Mouse (Mus musculus): ENCODE results near the gene Tbc1d17.

Tbc1d17 gene

GRCm38 (mm10) chr7:44789531-44789930 is 59.3 kb downstream of the Tbc1d17 start:
- DNase-seq (ENCODE audit: low read depth, low spot score): no peak

All from retina, postnatal 7 days (tissue).